Mouse (Mus musculus) 3T3-L1 (cell line): Measurements from ENCODE around the gene Ppfia4.

Experiments used
- DNase-seq: peaks from one replicate; pipeline ENCODE4 v3.0.0-alpha.2; 2015; ENCODE audit warnings: low read depth, low spot score

Ppfia4 gene

DNA sequence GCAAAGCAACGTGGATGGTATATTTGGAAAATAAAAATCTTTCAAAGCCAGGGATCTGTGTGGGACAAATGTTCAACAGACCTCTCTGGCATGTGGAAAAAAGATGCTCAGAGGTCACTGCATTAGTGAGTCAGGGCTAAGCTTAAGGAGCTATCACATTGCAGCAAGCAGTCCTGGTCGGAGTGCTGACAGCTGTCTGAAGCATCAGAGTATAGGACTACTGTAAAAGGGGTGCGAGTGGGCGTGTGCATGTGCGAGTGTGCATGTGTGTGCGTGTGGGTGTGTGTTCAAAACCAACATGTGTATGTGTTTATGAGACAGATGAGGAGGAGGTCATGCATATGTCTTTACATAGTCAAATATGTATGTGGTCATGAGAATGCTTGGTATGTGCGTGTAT lies 6.4 kb upstream of the Ppfia4 start:
- DNase-seq, result peak; percentile 42

DNA sequence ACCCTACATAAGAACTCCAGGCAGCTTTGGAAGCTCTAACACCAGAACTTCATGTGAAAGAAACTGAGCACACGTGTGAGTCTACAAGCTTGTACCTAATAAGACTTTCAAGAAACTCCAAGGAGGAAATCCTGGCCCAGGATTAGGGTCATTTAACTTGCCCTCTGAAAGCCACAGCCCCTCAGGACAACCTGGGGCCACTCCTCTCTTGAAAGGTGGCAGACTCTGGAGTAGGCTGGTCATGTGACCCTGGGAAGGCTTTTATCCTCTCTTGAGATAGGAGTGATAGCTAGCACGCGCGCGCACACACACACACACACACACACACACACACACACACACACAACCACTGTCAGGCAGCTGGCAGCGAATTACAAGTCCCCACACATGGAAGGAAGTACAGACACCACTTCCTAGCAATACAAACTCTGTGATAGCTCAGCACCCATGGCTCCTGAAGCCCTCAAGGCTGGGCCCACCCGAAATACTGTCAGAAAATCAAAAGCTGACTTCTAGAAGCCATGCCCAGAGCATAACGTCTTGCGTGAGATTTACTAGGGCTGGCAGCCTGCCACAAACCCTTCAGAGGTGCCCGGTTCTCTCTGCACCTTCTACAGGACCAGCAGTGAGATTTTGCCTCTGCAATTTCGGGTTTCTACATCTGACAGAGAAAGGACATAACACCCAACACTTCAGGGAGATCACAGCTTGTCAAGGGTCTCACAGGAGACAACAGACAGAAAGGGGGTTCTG lies 4.4 kb upstream of the Ppfia4 start:
- no peak for DNase-seq

DNA sequence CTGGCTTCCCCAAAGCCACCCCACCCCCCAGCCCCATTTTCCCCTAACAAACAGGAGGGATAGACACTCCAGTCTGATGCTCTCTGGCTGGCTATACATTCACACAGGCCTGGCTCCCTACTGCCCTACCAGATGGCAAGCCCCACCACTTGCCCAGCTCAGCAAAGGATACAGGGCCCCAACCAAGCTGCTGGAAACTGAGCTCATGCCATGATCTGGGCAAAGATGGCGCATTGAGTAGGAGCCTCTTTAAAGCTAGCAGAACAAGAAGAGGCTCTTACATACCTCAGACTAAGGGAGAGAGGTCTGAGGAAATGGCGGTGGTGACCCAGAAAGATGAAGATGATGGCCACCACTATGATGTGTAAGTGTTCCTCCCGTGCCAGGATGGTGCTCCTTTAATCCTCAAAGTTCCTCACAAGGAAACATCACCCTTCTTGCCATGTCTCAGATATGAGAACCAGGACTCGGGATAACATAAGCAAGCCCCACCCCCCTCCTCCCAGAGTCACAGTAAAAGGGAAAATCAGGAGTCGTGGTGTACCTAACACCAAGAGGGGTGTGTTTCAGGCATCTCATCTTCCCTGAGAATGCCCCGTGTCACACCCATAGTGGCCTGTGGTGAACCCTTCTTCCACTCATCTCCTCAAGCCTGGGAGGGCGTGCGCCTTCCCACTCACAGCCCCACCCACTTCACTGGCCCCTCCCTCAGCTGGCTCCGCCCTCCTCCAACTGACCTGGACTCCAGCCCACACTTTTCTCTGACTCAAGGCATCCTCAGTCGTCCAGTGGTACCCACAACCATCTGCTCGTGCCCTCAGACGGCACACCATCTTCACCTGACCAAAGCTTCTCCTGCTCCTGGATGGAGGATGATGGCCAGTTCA lies 3.4 kb upstream of the Ppfia4 start:
- no peak for DNase-seq

DNA sequence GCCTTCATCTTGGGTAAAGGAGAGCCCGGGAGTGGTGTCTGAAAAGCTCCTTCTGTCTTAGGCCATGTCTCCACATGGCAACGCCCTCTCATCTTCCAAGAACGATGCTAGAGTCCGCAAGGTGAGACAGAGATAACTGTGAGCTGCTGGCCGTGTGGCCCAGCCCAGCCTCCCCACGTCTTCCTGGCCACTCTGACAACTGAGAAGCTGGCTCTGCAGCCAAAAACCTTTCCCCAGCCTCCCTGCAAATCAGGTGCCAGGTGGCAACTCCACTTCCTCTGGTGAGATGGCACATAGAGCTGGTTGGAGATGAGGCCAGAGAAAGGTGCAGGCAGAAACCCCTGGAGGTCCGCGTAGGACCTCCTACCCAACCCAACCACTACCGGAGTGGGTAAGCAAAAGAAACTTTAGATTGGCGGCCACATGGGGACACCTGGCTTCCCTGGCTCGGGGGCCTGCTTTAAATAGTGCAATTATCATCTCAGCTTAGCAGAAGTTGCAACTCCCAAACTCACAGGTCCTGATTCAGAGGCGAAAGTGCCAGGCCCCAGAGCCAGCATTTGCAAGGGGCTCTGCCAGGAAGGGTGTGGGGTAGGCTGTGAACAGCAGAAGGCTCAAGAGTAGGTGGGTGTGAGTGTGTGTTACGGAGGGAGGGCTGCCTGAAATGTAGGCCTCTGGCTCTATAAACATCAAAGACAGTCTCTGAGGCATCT lies 2.6 kb upstream of the Ppfia4 start:
- DNase-seq, result no peak

DNA sequence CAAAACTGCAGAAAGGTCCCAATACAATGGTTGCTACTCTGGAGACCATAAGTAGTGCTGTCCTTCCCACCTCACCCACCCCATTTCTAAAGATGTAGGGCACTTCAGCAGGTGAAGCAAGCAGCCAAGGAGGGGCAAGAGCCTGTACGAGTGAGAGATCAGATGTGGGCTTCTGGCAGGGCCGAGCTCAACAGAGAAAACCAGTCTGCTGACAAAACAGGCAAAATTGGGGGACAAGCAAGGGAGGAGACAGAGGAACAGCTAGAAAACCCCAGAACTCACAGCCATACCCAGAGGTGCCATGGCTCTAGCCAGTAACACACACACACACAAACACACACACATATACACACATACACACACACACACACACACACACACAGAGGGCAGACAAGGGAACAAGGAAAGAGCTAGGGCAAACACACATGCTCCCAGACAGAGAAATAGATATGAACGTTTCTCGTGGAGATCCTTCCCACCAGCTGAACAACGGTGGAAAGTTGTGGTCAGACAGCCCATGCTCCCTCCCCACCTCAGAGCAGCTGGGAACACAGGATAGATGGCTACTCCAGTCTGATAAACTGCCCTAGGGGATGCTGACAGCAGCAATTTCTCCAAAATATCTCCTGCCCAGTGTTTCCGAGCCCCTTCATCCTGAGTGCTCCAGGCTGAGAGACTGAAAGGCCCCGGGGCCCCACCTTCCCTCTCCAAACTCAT lies 1.5 kb upstream of the Ppfia4 start:
- DNase-seq, result peak; percentile 39

DNA sequence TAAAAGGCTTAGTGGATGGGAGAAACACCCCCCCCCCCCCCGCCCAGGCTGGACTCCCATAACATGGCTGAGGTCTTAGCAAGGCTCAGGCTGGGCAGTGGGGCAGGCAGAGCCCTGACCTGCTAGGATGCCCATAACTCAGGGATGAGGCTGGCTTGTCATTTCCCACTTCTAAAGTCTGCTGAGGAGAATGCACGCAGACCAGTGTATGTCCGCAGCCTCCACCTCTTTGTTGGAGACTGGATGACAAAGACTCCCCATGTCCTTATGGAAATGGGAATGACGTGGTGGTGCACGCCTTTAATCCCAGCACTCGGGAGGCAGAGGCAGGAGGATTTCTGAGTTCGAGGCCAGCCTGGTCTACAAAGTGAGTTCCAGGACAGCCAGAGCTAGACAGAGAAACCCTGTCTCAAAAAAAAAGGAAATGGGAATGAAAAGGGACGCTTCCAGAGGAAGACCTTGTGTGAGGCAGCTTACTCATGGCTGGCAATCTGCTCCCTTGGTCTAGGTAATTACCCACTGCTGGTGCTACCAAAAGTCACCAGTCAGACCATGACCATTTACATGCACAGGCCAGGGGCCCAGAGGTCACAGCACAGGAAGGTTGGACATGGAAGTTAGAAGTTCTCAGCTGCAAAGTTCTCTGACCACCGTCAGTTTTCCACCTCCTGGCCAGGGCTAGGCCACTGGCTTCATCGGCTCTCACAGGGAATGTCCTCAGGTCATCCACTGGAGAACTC lies 813 bp upstream of the Ppfia4 start:
- peak; percentile 17 for DNase-seq

DNA sequence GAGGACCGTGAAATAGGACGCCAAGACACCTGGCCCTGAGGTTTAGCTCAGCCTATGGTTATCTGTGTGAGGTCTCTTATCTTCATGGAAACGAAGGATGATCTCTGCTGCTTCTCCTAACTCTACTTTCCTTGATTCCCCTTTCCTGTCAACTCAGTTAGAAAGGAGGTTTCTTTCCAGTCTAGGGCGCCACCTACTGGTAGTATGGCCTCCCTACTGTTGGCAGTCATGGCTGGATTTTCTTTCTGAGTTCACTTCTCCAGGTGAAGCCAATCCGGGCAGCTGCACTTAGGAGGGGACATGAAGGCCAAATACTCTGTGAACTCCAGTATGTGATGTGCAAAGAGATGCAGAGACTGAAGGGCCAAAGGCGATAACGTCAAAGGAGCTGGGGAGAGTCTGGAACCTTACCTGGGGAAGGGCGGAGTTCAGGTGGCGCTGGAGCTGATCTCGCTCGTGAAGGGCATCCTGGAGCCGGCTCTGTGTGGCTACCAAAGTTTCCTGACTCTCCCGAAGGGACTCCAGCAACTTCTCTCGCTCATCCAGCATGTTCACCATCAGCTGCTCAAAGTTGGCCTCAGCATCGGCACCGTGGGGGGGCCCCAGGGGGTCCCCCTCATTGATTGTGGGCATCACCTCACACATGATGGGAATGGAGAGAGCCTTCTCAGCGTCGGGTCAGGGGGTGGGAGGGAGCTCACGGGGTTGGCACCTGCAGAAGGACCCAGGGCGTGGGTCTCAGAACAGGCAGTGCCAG lies 671 bp downstream of the Ppfia4 start:
- peak; percentile 90 for DNase-seq

DNA sequence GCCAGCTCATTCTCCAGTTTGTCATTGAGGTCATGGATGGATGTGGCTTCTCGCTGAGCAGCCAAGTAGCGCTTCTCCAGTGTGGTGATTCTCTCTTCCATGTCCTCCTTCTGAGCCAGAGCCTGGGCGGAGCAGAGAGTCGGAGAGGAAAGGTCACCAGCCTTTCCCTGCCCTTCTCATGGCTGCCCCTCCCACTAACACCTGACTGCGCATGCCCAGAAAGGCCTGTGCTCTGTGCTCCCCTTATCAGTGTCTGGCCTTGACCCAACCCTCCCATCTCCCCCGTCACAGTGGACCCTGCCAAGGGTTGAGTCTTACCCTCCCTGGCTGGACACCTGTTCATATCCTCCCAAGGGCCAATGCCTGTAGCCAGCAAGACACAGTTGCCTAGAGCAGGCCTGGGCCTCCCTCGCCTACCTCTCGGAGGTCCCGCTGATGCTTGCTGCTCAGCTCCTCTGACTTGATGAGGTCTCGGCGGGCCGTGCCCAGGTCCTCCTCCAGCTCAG lies 5.8 kb downstream of the Ppfia4 start:
- DNase-seq, result no peak

DNA sequence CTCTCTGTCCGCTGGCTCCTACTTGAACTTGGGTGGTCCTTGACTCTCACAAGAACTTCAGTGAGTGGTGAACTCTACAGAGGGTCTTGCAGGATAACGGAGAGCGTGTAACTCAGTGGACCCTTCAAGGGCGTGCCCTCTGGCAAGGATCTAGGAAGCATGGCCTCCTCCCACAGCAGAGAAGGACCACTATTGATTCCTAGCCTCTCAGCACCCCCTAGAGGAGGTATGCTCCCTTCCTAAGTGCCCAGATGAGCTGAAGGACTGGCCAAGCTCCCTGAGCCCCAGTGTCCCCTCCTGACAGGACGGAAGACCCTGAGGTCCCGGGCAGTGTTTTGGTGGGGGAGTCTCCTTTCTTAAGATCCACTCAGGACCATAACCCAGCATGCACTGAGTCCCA lies 10.1 kb downstream of the Ppfia4 start:
- no peak for DNase-seq

DNA sequence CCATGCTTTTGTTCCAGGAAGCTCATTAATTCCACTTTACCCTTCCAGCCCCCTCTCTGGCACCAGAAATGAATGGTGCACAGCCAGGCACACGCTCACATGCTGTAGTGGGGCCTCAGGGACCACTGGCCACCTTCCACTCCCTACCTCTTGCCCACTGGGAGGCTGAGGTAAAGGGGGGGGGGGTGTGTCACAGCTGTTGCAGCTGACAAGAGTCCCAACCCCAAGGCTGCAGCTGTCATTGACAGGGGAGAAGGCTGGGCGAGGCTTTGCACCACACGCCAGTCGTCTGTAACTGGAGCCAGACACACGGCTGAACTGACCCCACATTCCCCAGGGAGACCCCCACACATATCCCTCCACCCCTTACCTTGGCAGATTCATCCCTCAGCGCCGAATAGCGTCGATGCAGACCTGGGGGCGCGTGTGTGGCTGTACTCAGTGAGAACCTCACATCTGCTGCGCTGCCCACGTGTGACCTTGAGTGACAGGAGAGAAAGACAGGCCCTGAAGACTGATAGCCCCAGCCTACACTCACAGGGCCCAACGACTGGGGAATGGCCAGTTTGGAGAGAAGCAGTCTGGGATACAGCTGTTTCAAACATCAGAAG lies 11.9 kb downstream of the Ppfia4 start:
- no peak for DNase-seq

DNA sequence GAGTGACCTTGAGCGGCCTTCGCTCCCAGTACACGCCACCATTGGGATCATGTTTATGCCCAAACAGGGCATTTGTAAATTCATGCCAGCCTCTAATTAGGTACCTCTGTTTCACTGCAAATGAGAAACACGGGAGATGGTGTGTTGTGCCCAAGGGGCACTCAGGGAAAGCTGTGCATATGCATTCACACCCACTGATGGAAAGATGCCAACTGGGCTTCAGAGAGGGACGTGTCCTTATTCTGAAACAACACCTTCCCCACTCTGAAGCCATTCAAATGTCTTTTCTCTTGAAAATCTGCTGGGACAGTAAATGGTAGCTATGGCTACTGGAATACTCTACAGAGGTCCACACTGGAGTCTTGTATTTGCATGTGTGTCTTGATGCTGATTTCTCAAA lies 14.5 kb downstream of the Ppfia4 start:
- no peak for DNase-seq

DNA sequence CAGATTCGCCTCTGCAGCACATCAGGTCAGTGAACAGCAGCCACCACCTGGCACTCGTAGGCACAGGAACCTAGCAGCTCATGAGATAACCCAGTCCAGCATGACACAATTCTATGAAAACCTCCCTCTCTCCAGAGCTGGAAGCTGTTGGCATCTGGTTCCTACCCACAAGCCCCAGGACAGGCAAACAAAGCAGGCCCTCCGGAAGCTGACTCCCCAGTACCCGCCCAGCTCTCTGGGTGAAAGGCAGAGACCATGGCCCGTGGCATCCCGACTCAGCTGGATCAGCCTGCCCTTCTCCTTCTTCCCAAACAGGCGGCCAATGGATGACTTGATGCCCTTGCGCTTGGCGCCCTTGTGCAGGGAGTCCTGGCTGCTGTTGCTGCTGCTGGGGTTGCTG lies 16.4 kb downstream of the Ppfia4 start:
- DNase-seq, result no peak

DNA sequence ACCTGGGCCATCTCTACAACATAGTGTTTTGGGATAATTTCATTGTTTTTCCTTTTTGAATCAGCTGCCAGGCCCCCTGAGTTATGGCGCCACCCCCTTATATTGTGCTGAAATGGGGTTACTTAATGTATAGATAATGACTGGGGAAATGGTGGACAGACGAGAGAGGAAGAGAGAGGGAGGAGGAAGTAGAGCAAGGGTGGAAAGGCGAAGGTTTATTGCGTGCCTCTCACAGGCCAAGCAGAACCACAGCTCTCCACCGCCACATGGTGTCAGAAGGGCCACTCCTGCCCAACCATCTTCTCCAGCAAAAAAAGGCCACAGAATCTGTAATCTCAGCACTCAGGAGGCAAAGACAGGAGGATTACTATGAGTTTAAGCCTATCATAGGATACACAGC lies 17.5 kb downstream of the Ppfia4 start:
- DNase-seq, result no peak

DNA sequence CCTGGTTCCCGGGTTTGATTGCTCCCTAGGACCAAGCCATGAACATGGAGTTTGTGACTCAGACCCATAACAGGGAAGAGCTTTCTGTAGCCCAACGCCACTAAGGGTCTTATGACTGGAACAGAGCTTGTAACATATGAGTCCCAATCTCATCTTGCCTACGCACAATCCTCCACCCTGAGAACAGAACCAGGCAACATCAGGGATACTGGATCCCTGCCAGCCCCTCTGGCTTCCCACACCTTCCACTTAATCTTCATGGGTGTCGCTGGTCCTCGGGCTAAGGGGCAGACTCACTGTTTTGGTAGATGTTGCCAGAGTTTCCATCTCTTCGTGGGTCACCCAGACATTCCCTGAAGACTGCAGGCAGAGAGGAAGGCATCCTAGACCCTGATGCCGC lies 21.0 kb downstream of the Ppfia4 start:
- DNase-seq, result no peak

DNA sequence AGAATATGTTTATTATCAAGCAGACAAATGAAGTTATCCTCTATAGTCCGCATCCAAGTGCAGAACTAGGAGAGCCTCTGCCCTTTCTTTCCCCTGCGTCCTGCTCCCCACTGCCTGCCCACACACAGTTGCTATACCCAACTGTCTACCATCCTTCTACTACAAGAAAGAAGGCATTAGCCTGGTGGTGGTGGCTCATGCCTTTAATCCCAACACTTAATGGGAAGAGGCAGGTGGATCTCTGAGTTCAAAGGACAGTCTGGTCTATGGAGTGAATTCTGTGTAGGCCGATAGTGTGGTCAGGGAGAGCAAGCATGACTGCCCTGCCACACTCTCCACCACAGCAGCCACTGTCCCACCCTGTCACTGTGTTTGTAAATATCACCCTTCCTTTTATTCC lies 22.0 kb downstream of the Ppfia4 start:
- no peak for DNase-seq

DNA sequence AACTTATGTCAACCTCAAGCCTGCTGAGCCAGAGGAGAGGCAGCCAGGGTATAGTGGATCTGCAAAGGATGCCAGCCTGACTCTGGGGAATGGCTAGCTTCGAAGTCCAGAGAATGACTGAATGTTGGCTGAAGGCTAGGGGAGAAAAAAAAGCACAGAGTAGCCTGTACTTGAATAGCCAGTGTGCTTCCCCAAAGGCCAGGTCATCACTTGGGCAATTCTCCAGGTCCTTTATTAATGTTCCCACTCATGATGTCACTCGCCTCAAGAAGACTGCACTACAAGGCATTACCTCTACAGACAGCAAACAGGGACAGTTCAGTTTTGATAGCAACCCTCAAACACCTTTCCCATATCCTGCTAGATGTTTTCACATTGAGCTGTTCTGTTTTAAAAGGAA lies 22.4 kb downstream of the Ppfia4 start:
- DNase-seq, result peak; percentile 42

DNA sequence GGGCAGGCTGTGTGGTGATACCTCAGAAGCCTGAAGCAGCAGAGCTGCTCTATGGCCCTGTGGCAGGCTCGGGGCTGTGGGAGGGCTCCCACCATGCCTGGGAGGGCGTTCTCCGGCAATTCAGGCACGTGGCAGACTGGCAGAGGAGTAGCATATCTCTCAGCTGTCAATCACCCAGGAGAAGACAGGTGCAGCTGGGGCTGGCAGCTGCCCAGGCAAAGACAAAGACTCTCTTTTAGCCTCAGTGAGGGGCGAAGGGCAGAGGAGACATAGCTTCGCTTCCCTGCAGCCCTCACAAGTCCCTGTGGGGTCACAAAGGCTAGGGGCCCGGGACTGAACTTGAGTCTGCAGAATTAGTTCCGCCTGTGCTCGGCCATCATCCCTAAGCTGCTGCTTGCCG lies 25.3 kb downstream of the Ppfia4 start:
- DNase-seq, result no peak

DNA sequence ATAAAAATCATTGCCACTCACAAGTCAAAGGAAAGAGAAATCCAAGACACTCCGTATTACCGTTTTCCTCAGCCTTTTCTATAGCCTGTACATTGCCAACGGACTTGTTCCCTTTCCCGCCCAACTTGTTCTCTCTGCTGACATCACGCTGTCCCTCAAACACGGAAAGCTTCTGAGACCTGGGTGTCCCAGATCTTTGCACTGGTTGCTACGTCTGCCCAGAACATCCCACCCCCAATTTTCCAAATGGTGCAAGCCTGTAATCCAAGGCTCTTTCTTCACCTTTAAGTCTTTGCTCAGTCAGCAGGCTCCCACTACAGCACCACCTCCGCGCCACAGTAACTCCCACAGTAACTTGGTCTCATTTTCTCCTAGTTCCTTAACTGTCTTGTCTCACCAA lies 27.8 kb downstream of the Ppfia4 start:
- DNase-seq, result no peak

DNA sequence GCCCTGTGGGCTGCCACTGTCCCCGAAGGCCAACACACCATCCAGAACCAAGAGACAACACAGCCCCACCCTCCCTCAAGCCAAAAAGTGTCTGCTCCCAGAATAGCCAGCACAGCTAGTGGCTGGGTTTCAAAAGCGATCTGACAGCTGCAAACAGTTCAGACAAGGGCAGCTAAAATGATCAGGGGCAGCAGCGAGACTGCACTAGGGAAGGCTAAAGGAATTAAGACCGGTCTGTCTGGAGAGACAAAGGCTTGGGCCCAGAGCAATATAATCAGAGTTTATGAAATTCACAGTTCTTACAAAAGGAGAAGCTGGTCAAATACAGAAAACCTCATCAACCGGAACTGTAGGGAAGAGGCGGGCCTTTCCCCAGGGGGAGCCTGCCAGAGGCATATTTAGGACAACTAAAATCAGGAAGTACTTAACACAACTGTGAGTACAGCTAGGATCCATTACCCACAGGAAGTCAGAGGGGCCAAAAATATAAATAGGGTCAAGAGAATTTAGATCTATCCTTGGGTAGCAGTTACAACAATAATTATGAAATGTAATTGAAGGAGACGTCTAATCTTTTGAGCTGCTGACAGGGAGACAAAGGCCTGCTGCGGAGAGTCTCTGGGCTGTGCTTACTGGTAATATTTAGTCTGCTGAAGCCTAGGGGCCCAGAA lies 30.0 kb downstream of the Ppfia4 start:
- DNase-seq, result no peak
